Mouse (Mus musculus) hindbrain, embryonic 12.5 days (tissue): ENCODE measurements around the gene Fam186a. TPM values are rescaled to one million over a fixed set of nuclear protein-coding genes. Genes with fewer than 3 reads are reported as not detected.
A peak's percentile ranks its signal among the peaks of the same experiment; 100 is the strongest.
"Not testable (repeated sequence)": the region's sequence is repeated elsewhere in the genome, so short reads cannot be mapped to it uniquely, and the experiment has no call there.

Experiments used
- ATAC-seq: fragments of 200-750 bp; cut with Nextera tagmentation; 2 replicates; pipeline ENCODE4 v1.8.0; 2017; ENCODE audit warnings: moderate TSS enrichment; ENCODE audit not compliant: low FRiP score
- H3K27ac ChIP-seq: fragments of 300-500 bp; sonication (generic); 2 replicates; pipeline ENCODE4 v1.5.1; 2016; ENCODE audit warnings: mild to moderate bottlenecking
- H3K27me3 ChIP-seq: fragments of 300-500 bp; sonication (generic); 2 replicates; pipeline ENCODE4 v1.6.1; 2016; ENCODE audit warnings: mild to moderate bottlenecking
- H3K36me3 ChIP-seq: fragments of 300-500 bp; sonication (generic); 2 replicates; pipeline ENCODE4 v1.6.1; 2016; ENCODE audit warnings: mild to moderate bottlenecking
- H3K4me1 ChIP-seq: fragments of 300-500 bp; sonication (generic); 2 replicates; pipeline ENCODE4 v1.6.1; 2016
- H3K4me2 ChIP-seq: fragments of 300-500 bp; sonication (generic); replicated peaks from 2 replicates; pipeline ENCODE4 v1.6.1; 2016; ENCODE audit warnings: mild to moderate bottlenecking
- H3K4me3 ChIP-seq: fragments of 300-500 bp; sonication (generic); 2 replicates; pipeline ENCODE4 v1.5.1; 2016; ENCODE audit warnings: mild to moderate bottlenecking
- H3K9ac ChIP-seq: fragments of 300-500 bp; sonication (generic); 2 replicates; pipeline ENCODE4 v1.6.1; 2016; ENCODE audit warnings: mild to moderate bottlenecking, moderate library complexity
- H3K9me3 ChIP-seq: fragments of 300-500 bp; sonication (generic); replicated peaks from 2 replicates; pipeline ENCODE4 v1.6.1; 2016; ENCODE audit warnings: mild to moderate bottlenecking
- WGBS: fragments of 180-500 bp; shearing (Covaris S2); methylation state at CpG from one replicate; pipeline ENCODE4 v1.1.7; 2016; 5-methylcytosine and 5-hydroxymethylcytosine counted together
- polyA plus RNA-seq: library from polyadenylated mRNA; unstranded; fragments of >200 nt; fragmentation: Nextera tagmentation; extraction: Ambion mirVana; gene quantifications from 2 replicates; pipeline ENCODE4 v1.2.1, GENCODE M21; 2016

Fam186a gene
- polyA plus RNA-seq, 1 experiment from 2014 or later: not detected

GRCm38 (mm10) chr15:99889275-99889874, 77.5 kb downstream of the Fam186a start:
- peaks cover 4% of the 10 kb centered on the region; the same call in 1 of the 2 replicates for H3K4me1 ChIP-seq
- no peaks in the 10 kb centered on the region for H3K9me3 ChIP-seq
- 47% methylated on average over 8 of the region's 8 CpGs for WGBS
- H3K4me2 ChIP-seq: no peak overlapping the region
- H3K27ac ChIP-seq: no peak overlapping the region
- no peaks in the 10 kb centered on the region for H3K36me3 ChIP-seq
- no peak overlapping the region for H3K9ac ChIP-seq
- H3K4me3 ChIP-seq: no peak overlapping the region
- no peak for ATAC-seq
- no peaks in the 10 kb centered on the region for H3K27me3 ChIP-seq

- H3K27ac ChIP-seq, H3K9me3 ChIP-seq, H3K4me1 ChIP-seq, H3K27me3 ChIP-seq, H3K9ac ChIP-seq, H3K4me2 ChIP-seq, H3K4me3 ChIP-seq, H3K36me3 ChIP-seq, ATAC-seq: not testable (repeated sequence)
- WGBS: 97% methylated on average over 2 of the region's 2 CpGs
Observed at GRCm38 (mm10) chr15:99887130-99887529, 79.7 kb downstream of the Fam186a start.

- Histone ChIP-seq H3K27me3 (no peaks in the 10 kb centered on the region), H3K4me1 (no peaks in the 10 kb centered on the region), H3K4me3 (no peak overlapping the region), H3K9me3 (no peaks in the 10 kb centered on the region), H3K9ac (no peak overlapping the region), H3K36me3 (no peaks in the 10 kb centered on the region), H3K4me2 (no peak overlapping the region), H3K27ac (no peak overlapping the region)
- 90% methylated on average over 12 of the region's 12 CpGs for WGBS
- ATAC-seq: no peak
Observed at GRCm38 (mm10) chr15:99884038-99884437, 82.8 kb downstream of the Fam186a start.

GRCm38 (mm10) chr15:99878541-99878940, 88.3 kb downstream of the Fam186a start:
- 90% methylated on average over 5 of the region's 5 CpGs for WGBS
- Histone ChIP-seq H3K9me3 (no peaks in the 10 kb centered on the region), H3K27ac (no peak overlapping the region)

GRCm38 (mm10) chr15:99875334-99875869, 91.5 kb downstream of the Fam186a start, which contains the start of gene Lima1:
Lima1 (minus strand) TSS chr15:99875456.
- H3K9ac ChIP-seq: peak within 1 kb of the TSS; percentile 71
- no peak within 1 kb of the TSS for H3K27ac ChIP-seq
- H3K27me3 ChIP-seq: no peaks in the 10 kb centered on the region; the same call in 1 of the 2 replicates
- ATAC-seq: peak; percentile 90
- peaks cover 8% of the 10 kb centered on the region; the same call in 1 of the 2 replicates for H3K4me1 ChIP-seq
- peak within 1 kb of the TSS; percentile 75 for H3K4me3 ChIP-seq
- no peaks in the 10 kb centered on the region for H3K9me3 ChIP-seq
- H3K4me2 ChIP-seq: peak within 1 kb of the TSS; percentile 98
- no peaks in the 10 kb centered on the region for H3K36me3 ChIP-seq
- WGBS: under 1% methylated on average over 37 of the region's 38 CpGs

More at GRCm38 (mm10) chr15:99878541-99878940, 88.3 kb downstream of the Fam186a start:
- Histone ChIP-seq H3K9ac (no peak overlapping the region), H3K4me3 (no peak overlapping the region), H3K27me3 (no peaks in the 10 kb centered on the region; the same call in 1 of the 2 replicates), H3K4me2 (no peak overlapping the region), H3K36me3 (no peaks in the 10 kb centered on the region), H3K4me1 (peaks cover 8% of the 10 kb centered on the region; the same call in 1 of the 2 replicates)
- ATAC-seq: no peak

- WGBS: 6% methylated on average over 30 of the region's 30 CpGs
- no peaks in the 10 kb centered on the region; the same call in 1 of the 2 replicates for H3K27me3 ChIP-seq
- peaks cover 8% of the 10 kb centered on the region; the same call in 1 of the 2 replicates for H3K4me1 ChIP-seq
- no peaks in the 10 kb centered on the region for H3K36me3 ChIP-seq
- H3K9ac ChIP-seq: peak overlapping the region; percentile 71
- H3K9me3 ChIP-seq: no peaks in the 10 kb centered on the region
- 0 out of 2 replicates have a peak, but pooled peaks have one; percentile 32 for ATAC-seq
- H3K27ac ChIP-seq: no peak overlapping the region
- peak overlapping the region; percentile 75 for H3K4me3 ChIP-seq
- H3K4me2 ChIP-seq: peak overlapping the region; percentile 98
Observed at GRCm38 (mm10) chr15:99874612-99875333, 92.1 kb downstream of the Fam186a start.

- no peaks in the 10 kb centered on the region for H3K9me3 ChIP-seq
- WGBS: 76% methylated on average over 3 of the region's 3 CpGs
- no peaks in the 10 kb centered on the region for H3K36me3 ChIP-seq
- no peak overlapping the region for H3K9ac ChIP-seq
- no peak overlapping the region for H3K4me2 ChIP-seq
- H3K4me3 ChIP-seq: no peak overlapping the region
- H3K27ac ChIP-seq: no peak overlapping the region
- peaks cover 8% of the 10 kb centered on the region; the same call in 1 of the 2 replicates for H3K4me1 ChIP-seq
- no peaks in the 10 kb centered on the region; the same call in 1 of the 2 replicates for H3K27me3 ChIP-seq
- ATAC-seq: no peak
Observed at GRCm38 (mm10) chr15:99872543-99872942, 94.3 kb downstream of the Fam186a start.

Other genes starting within 250 kb of the Fam186a start
- 0.69 and 0.92 TPM in 2 replicates for gene Gpd1, start 249.5 kb downstream of the Fam186a start, polyA plus RNA-seq
- gene Cox14, start 241.4 kb downstream of the Fam186a start, polyA plus RNA-seq: 152 and 156 TPM in 2 replicates
- gene Cers5, start 194.2 kb downstream of the Fam186a start, polyA plus RNA-seq: 66.8 and 69.3 TPM in 2 replicates
- 36.1 and 44.3 TPM in 2 replicates for gene Lima1, start 91.6 kb downstream of the Fam186a start, polyA plus RNA-seq
- gene Larp4, start 3.0 kb upstream of the Fam186a start, polyA plus RNA-seq: 31.2 and 34.5 TPM in 2 replicates
- gene Dip2b, start 71.6 kb upstream of the Fam186a start, polyA plus RNA-seq: 26.8 and 27.5 TPM in 2 replicates